Mouse (Mus musculus): Measurements from ENCODE around the gene Psmg3.

Gene Psmg3

GRCm38 (mm10) chr5:139796001-139796620 lies 30.6 kb downstream of the Psmg3 start:
- DNase-seq (ENCODE audit: extremely low read depth, low read depth, low spot score): no peak

- DNase-seq (ENCODE audit: extremely low read depth, low read depth, low spot score): no peak
Observed at GRCm38 (mm10) chr5:139794938-139795337, 31.7 kb downstream of the Psmg3 start.

GRCm38 (mm10) chr5:139794137-139794536 lies 32.5 kb downstream of the Psmg3 start:
- DNase-seq (ENCODE audit: extremely low read depth, low read depth, low spot score): no peak

- no peak for DNase-seq (ENCODE audit: extremely low read depth, low read depth, low spot score)
Observed at GRCm38 (mm10) chr5:139793338-139794089, 33.2 kb downstream of the Psmg3 start.

GRCm38 (mm10) chr5:139792966-139793337 lies 33.7 kb downstream of the Psmg3 start:
- DNase-seq (ENCODE audit: extremely low read depth, low read depth, low spot score): no peak

GRCm38 (mm10) chr5:139792159-139792775 lies 34.4 kb downstream of the Psmg3 start:
- no peak for DNase-seq (ENCODE audit: extremely low read depth, low read depth, low spot score)

- DNase-seq (ENCODE audit: extremely low read depth, low read depth, low spot score): no peak
Observed at GRCm38 (mm10) chr5:139791227-139792158, 35.2 kb downstream of the Psmg3 start, which contains the start of gene Mafk. Gene Mafk, plus strand, starts transcription at chr5:139791513.

GRCm38 (mm10) chr5:139789466-139789865 lies 37.2 kb downstream of the Psmg3 start:
- no peak for DNase-seq (ENCODE audit: extremely low read depth, low read depth, low spot score)

GRCm38 (mm10) chr5:139781406-139781805 lies 45.3 kb downstream of the Psmg3 start:
- DNase-seq (ENCODE audit: extremely low read depth, low read depth, low spot score): no peak

GRCm38 (mm10) chr5:139776966-139777365 lies 49.7 kb downstream of the Psmg3 start:
- DNase-seq (ENCODE audit: extremely low read depth, low read depth, low spot score): no peak

GRCm38 (mm10) chr5:139775216-139775926 lies 51.3 kb downstream of the Psmg3 start, which contains the start of gene Ints1:
Gene Ints1, minus strand, starts transcription at chr5:139775674.
- peak; percentile 57 for DNase-seq (ENCODE audit: extremely low read depth, low read depth, low spot score)
